Mouse (Mus musculus): ENCODE data around the gene Tns2. TPM values are rescaled to one million over a fixed set of nuclear protein-coding genes. Genes with fewer than 3 reads are reported as not detected.
A peak's percentile ranks its signal among the peaks of the same experiment; 100 is the strongest.

Tns2 gene
- total and polyA plus RNA-seq, 2 experiments from 2014 or later: 5.0 to 8.4 TPM

DNA sequence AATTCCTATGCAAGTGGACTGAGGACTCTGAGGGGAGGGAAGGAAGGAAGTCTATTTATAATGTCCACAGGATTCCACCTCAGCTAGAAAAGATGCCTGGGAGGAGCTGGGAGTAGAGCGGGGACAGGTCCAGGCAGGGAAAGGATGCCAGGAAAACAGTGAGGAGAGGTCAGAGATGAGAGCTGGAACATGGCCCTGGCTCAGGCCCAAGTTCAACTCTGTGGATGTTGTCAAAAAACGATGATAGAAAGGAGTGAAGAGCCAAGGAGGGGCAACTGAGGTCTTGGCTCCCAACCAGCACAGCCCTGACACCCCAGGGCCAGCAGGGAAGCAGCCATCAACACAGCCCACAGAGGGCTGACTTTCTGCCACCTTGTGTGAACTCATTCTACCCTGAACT is 26.1 kb downstream of the Tns2 start:
- Histone ChIP-seq H3K27me3 (ENCODE audit: insufficient read depth, low read length) (no peaks in the 10 kb centered on the region), H3K9ac (no peak overlapping the region), H3K36me3 (ENCODE audit: insufficient read depth) (peaks cover 79% of the 10 kb centered on the region), H3K4me3 (ENCODE audit: low read depth, low read length) (no peak overlapping the region), H3K9me3 (ENCODE audit: low read length) (no peaks in the 10 kb centered on the region), H3K27ac (ENCODE audit: low read depth, low read length) (no peak overlapping the region), H3K4me1 (ENCODE audit: insufficient read depth) (no peaks in the 10 kb centered on the region), H3K4me2 (ENCODE audit: low read depth) (no peak overlapping the region)
- ATAC-seq: no peak
- WGBS: 55% methylated on average over 2 of the region's 2 CpGs
- TF ChIP-seq CTCF (IDR thresholded peaks at IDR 0.05; ENCODE audit: low read depth): no peak
- no peak for DNase-seq

DNA sequence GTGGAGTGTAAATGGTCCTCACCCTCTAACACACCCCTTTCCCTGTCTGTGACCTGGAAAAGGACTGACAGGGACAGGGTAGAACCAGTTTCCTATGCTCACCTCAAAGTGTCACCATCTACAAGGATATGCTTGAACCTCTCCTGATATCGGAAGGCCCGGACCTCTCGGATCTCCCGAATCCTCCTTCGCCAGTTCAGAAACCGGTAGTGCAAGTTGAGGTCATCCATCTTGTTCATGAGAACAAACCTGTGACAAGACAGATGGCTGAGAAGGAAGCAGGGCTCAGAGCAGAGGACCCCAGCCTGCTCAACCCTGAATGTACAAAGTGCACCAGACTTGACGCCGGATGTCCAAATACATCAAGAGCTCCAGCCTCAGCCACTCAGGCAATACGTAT is 33.1 kb downstream of the Tns2 start:
- Histone ChIP-seq H3K4me2 (ENCODE audit: low read depth) (no peak overlapping the region), H3K9me3 (ENCODE audit: low read length) (no peaks in the 10 kb centered on the region), H3K36me3 (ENCODE audit: insufficient read depth) (peaks cover 43% of the 10 kb centered on the region), H3K4me3 (ENCODE audit: low read depth, low read length) (no peak overlapping the region), H3K9ac (no peak overlapping the region), H3K27ac (ENCODE audit: low read depth, low read length) (no peak overlapping the region), H3K4me1 (ENCODE audit: insufficient read depth) (peaks cover 4% of the 10 kb centered on the region; the same call in 1 of the 2 replicates), H3K27me3 (ENCODE audit: insufficient read depth, low read length) (no peaks in the 10 kb centered on the region)
- no peak for TF ChIP-seq CTCF (IDR thresholded peaks at IDR 0.05; ENCODE audit: low read depth)
- 93% methylated on average over 9 of the region's 9 CpGs for WGBS
- no peak for DNase-seq
- ATAC-seq: no peak

DNA sequence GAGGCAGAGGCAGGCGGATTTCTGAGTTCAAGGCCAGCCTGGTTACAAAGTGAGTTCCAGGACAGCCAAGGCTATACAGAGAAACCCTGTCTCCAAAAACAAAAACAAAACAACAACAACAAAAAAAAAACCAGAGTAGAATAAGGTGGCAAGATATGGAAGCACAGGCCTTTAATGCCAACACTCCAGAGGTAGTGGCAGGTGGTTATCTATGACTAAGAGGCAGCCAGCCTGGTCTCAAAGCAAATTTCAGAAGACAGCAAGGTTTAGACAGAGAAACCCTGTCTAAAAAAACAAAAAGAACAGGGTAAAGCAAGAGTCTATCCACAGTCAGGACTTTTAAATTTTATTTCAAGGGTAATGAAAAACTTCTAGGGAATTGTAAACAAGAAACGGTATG is 34.5 kb downstream of the Tns2 start:
- H3K27me3 ChIP-seq (ENCODE audit: insufficient read depth, low read length): no peaks in the 10 kb centered on the region
- ATAC-seq (no peak), DNase-seq (no peak)
- no peak overlapping the region for H3K9ac ChIP-seq
- peaks cover 4% of the 10 kb centered on the region; the same call in 1 of the 2 replicates for H3K4me1 ChIP-seq (ENCODE audit: insufficient read depth)
- 84% methylated on average over 2 of the region's 2 CpGs for WGBS
- H3K9me3 ChIP-seq (ENCODE audit: low read length): no peaks in the 10 kb centered on the region
- no peak overlapping the region for H3K27ac ChIP-seq (ENCODE audit: low read depth, low read length)
- peaks cover 31% of the 10 kb centered on the region for H3K36me3 ChIP-seq (ENCODE audit: insufficient read depth)
- TF ChIP-seq CTCF (IDR thresholded peaks at IDR 0.05; ENCODE audit: low read depth): no peak
- H3K4me3 ChIP-seq (ENCODE audit: low read depth, low read length): peak overlapping the region; percentile 91
- peak overlapping the region; percentile 67 for H3K4me2 ChIP-seq (ENCODE audit: low read depth)

DNA sequence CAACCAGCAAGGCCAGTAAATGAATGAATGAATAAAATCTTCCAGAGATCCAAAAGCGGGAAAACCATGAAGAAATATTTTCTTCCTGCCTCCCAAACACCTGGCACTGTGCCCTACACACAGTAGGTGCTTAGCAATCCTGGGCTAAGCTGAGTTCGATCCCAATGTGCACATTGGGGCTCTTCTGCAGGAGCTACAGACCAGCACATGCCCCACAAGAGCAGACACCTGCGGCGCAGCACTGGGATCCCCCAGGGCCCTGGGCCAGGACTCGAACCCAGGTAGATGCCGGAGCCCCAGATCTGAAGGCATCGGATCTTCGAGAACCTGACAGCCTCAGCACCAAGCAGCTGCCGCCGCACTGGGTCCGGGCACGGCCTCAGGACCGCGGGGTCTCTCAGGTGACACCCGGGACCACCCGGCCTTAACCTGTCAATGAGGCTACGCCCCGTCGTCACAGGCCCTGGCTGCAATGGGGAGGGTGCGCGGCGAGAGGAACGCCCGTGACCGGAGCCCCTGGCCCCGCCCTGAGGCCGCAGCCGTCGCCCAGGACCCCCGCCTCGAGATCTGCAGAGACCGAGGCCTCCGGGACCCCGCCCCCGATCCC is 35.4 kb downstream of the Tns2 start:
- Histone ChIP-seq H3K27ac (ENCODE audit: low read depth, low read length) (peak overlapping the region; percentile 87), H3K36me3 (ENCODE audit: insufficient read depth) (peaks cover 22% of the 10 kb centered on the region), H3K27me3 (ENCODE audit: insufficient read depth, low read length) (no peaks in the 10 kb centered on the region), H3K4me1 (ENCODE audit: insufficient read depth) (peaks cover 4% of the 10 kb centered on the region; the same call in 1 of the 2 replicates), H3K9me3 (ENCODE audit: low read length) (no peaks in the 10 kb centered on the region), H3K4me3 (ENCODE audit: low read depth, low read length) (peak overlapping the region; percentile 91), H3K4me2 (ENCODE audit: low read depth) (peak overlapping the region; percentile 67), H3K9ac (peak overlapping the region; percentile 93)
- 3% methylated on average over 33 of the region's 35 CpGs for WGBS
- no peak for TF ChIP-seq CTCF (IDR thresholded peaks at IDR 0.05; ENCODE audit: low read depth)
- DNase-seq: no peak
- ATAC-seq: peak; percentile 38

DNA sequence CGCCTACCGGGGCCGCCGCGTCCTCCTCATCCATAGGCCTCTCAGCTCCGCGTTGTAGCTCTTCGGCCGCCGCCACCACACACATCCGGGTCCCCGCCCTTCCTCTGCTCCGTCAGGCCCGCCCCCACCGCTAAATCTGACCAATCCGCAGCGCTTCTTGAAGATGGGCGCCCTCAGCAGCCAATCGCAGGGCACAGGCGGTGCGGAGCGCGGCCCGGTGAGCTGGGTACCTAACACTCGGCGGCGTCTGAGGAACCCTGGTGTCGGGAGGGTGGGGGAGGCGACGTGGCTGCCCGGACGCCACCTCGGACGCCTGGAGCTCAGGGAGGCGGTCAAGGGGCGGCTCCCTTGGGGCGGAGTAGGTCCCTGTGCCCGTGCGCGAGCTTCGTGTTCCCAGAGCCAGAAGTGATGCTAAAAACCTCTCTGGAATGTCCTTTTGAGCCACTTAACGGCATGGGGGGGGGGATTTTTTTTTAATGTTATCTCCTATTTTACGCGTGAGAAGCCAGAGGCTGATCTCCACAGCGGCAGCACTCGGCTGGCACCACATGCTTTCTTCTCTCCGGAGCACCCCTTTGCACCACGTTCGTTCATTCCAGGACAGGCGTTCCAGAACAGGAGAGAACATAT is 36.0 kb downstream of the Tns2 start, which contains the start of gene Spryd3:
Gene Spryd3 (minus strand): TSS at position 106 of the 630 bp plus-strand sequence.
- Histone ChIP-seq H3K27me3 (ENCODE audit: insufficient read depth, low read length) (no peaks in the 10 kb centered on the region), H3K4me1 (ENCODE audit: insufficient read depth) (peaks cover 4% of the 10 kb centered on the region; the same call in 1 of the 2 replicates), H3K36me3 (ENCODE audit: insufficient read depth) (peaks cover 16% of the 10 kb centered on the region), H3K4me2 (ENCODE audit: low read depth) (peak within 1 kb of the TSS; percentile 67), H3K9me3 (ENCODE audit: low read length) (no peaks in the 10 kb centered on the region), H3K4me3 (ENCODE audit: low read depth, low read length) (peak within 1 kb of the TSS; percentile 91), H3K9ac (peak within 1 kb of the TSS; percentile 93), H3K27ac (ENCODE audit: low read depth, low read length) (peak within 1 kb of the TSS; percentile 87)
- ATAC-seq: peak; percentile 100
- TF ChIP-seq CTCF (IDR thresholded peaks at IDR 0.05; ENCODE audit: low read depth): no peak
- DNase-seq: peak; percentile 98
- WGBS: under 1% methylated on average over 49 of the region's 50 CpGs

DNA sequence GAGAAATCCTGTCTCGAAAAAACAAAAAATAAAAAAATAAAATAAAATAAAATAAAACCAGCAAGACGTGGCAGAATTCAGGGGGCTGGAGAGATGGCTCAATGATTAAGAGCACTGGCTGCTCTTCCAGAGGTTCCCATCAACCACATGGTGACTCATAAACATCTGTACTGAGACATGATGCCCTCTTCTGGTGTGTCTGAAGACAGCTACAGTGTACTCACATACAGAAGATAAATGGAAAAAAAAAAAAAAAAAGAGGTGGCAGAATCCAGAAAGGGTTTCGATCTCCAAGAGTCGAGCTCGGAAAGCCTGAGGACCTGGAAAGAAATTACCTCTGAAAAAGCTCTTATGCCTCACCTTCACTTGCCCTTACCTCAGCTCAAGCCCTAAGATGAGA is 40.9 kb downstream of the Tns2 start:
- Histone ChIP-seq H3K4me2 (ENCODE audit: low read depth) (no peak overlapping the region), H3K4me1 (ENCODE audit: insufficient read depth) (no peaks in the 10 kb centered on the region), H3K27me3 (ENCODE audit: insufficient read depth, low read length) (peaks cover 14% of the 10 kb centered on the region), H3K9me3 (ENCODE audit: low read length) (no peaks in the 10 kb centered on the region), H3K36me3 (ENCODE audit: insufficient read depth) (no peaks in the 10 kb centered on the region), H3K9ac (no peak overlapping the region), H3K27ac (ENCODE audit: low read depth, low read length) (no peak overlapping the region), H3K4me3 (ENCODE audit: low read depth, low read length) (no peak overlapping the region)
- ATAC-seq: no peak
- TF ChIP-seq CTCF (IDR thresholded peaks at IDR 0.05; ENCODE audit: low read depth): no peak
- 84% methylated on average over 5 of the region's 5 CpGs for WGBS
- no peak for DNase-seq
